Mouse (Mus musculus) lung, postnatal 0 days (tissue): ENCODE results near the gene 1700015G11Rik. TPM values are rescaled to one million over a fixed set of nuclear protein-coding genes. Genes with fewer than 3 reads are reported as not detected.

Source experiments
- ATAC-seq: fragments of 200-750 bp; cut with Nextera tagmentation; 2 replicates; pipeline ENCODE4 v1.8.0; 2017; ENCODE audit warnings: moderate library complexity
- DNase-seq: peaks from one replicate; pipeline ENCODE4 v3.0.0-alpha.2; 2016; ENCODE audit warnings: low spot score
- H3K27ac ChIP-seq: fragments of 300-500 bp; sonication (generic); 2 replicates; pipeline ENCODE4 v1.5.1; 2014; ENCODE audit warnings: antibody characterized with exemption, mild to moderate bottlenecking, low read length, mixed read lengths
- H3K27me3 ChIP-seq: fragments of 300-500 bp; sonication (generic); replicated peaks from 2 replicates; pipeline ENCODE4 v1.6.1; 2014; ENCODE audit warnings: low read length, mixed read lengths; ENCODE audit not compliant: insufficient read depth
- H3K36me3 ChIP-seq: fragments of 300-500 bp; sonication (generic); 2 replicates; pipeline ENCODE4 v1.6.1; 2014; ENCODE audit warnings: low read length, mixed read lengths; ENCODE audit not compliant: insufficient read depth
- H3K4me1 ChIP-seq: fragments of 300-500 bp; sonication (generic); 2 replicates; pipeline ENCODE4 v1.6.1; 2014; ENCODE audit warnings: antibody characterized with exemption, low read depth, low read length, mixed read lengths; ENCODE audit not compliant: insufficient read depth
- H3K4me2 ChIP-seq: fragments of 300-500 bp; sonication (generic); replicated peaks from 2 replicates; pipeline ENCODE4 v1.6.1; 2014; ENCODE audit warnings: low read depth, mild to moderate bottlenecking, low read length, moderate library complexity, mixed read lengths
- H3K4me3 ChIP-seq: fragments of 300-500 bp; sonication (generic); 2 replicates; pipeline ENCODE4 v1.5.1; 2014; ENCODE audit warnings: low read depth, low read length
- H3K9ac ChIP-seq: fragments of 300-500 bp; sonication (generic); replicated peaks from 2 replicates; pipeline ENCODE4 v1.6.1; 2014; ENCODE audit warnings: low read depth, mild to moderate bottlenecking
- H3K9me3 ChIP-seq: fragments of 300-500 bp; sonication (generic); 2 replicates; pipeline ENCODE4 v1.6.1; 2016; ENCODE audit warnings: low read length, mixed read lengths
- CTCF ChIP-seq: IDR thresholded peaks from 2 replicates; pipeline ENCODE4 v1.5.1; 2016; ENCODE audit warnings: antibody characterized with exemption, mild to moderate bottlenecking
- EP300 ChIP-seq: IDR thresholded peaks from 2 replicates; pipeline ENCODE4 v1.6.1; 2016; ENCODE audit warnings: antibody characterized with exemption, mild to moderate bottlenecking, control low read depth
- whole genome bisulfite sequencing: fragments of 180-500 bp; shearing (Covaris S2); extraction: QIAGEN DNeasy Blood & Tissue Kit; methylation state at CpG from one replicate; pipeline ENCODE4 v1.1.7; 2014; 5-methylcytosine and 5-hydroxymethylcytosine counted together
- polyA plus RNA-seq: library from polyadenylated mRNA; unstranded; fragments of >200 nt; fragmentation: Nextera tagmentation; extraction: Ambion mirVana; gene quantifications from 2 replicates; pipeline ENCODE4 v1.2.1, GENCODE M21; 2015

Gene 1700015G11Rik
- polyA plus RNA-seq, 1 experiment from 2014 or later, result not detected

- Histone ChIP-seq H3K27me3 (no peaks in the 10 kb centered on the region), H3K4me1 (no peaks in the 10 kb centered on the region), H3K36me3 (no peaks in the 10 kb centered on the region), H3K4me2 (no peak overlapping the region), H3K4me3 (no peak overlapping the region), H3K27ac (no peak overlapping the region), H3K9ac (no peak overlapping the region), H3K9me3 (no peaks in the 10 kb centered on the region)
- 65% methylated on average over 5 of the region's 5 CpGs for whole genome bisulfite sequencing
- DNase-seq (no peak), ATAC-seq (no peak)
- no peak for TF ChIP-seq EP300
- TF ChIP-seq CTCF, result no peak
Measured at GRCm38 (mm10) chr7:51973091-51973490, 42.4 kb downstream of the 1700015G11Rik start.

- DNase-seq (peak; percentile 49), ATAC-seq (no peak)
- Histone ChIP-seq H3K4me1 (no peaks in the 10 kb centered on the region), H3K4me2 (no peak overlapping the region), H3K9ac (no peak overlapping the region), H3K9me3 (no peaks in the 10 kb centered on the region), H3K27ac (no peak overlapping the region), H3K4me3 (no peak overlapping the region), H3K27me3 (no peaks in the 10 kb centered on the region), H3K36me3 (no peaks in the 10 kb centered on the region)
- TF ChIP-seq CTCF (peak; percentile 87), EP300 (no peak)
- 30% methylated on average over 6 of the region's 6 CpGs for whole genome bisulfite sequencing
Measured at GRCm38 (mm10) chr7:51972252-51972855, 43.2 kb downstream of the 1700015G11Rik start.

GRCm38 (mm10) chr7:51969379-51969778 lies 46.1 kb downstream of the 1700015G11Rik start:
- Histone ChIP-seq H3K27ac (no peak overlapping the region), H3K4me3 (no peak overlapping the region), H3K9ac (no peak overlapping the region), H3K27me3 (no peaks in the 10 kb centered on the region), H3K4me2 (no peak overlapping the region), H3K9me3 (no peaks in the 10 kb centered on the region), H3K4me1 (no peaks in the 10 kb centered on the region), H3K36me3 (no peaks in the 10 kb centered on the region)
- DNase-seq (no peak), ATAC-seq (no peak)
- no peak for TF ChIP-seq EP300
- TF ChIP-seq CTCF, result no peak

- H3K4me3 ChIP-seq, result no peak overlapping the region
- no peaks in the 10 kb centered on the region for H3K9me3 ChIP-seq
- no peaks in the 10 kb centered on the region for H3K4me1 ChIP-seq
- DNase-seq (no peak), ATAC-seq (no peak)
- no peaks in the 10 kb centered on the region for H3K36me3 ChIP-seq
- TF ChIP-seq EP300 (no peak), CTCF (no peak)
- no peaks in the 10 kb centered on the region for H3K27me3 ChIP-seq
- H3K27ac ChIP-seq, result no peak overlapping the region
- WGBS, result 72% methylated on average over 4 of the region's 4 CpGs
- H3K9ac ChIP-seq, result no peak overlapping the region
- no peak overlapping the region for H3K4me2 ChIP-seq
Measured at GRCm38 (mm10) chr7:51967581-51967980, 47.9 kb downstream of the 1700015G11Rik start.

- DNase-seq, result no peak
- H3K27ac ChIP-seq, result no peak overlapping the region
- H3K9me3 ChIP-seq, result no peaks in the 10 kb centered on the region
- no peak for ATAC-seq
- WGBS, result 84% methylated on average over 7 of the region's 7 CpGs
- no peak overlapping the region for H3K4me2 ChIP-seq
- TF ChIP-seq EP300, result no peak
- TF ChIP-seq CTCF, result no peak
- H3K9ac ChIP-seq, result no peak overlapping the region
- H3K4me1 ChIP-seq, result no peaks in the 10 kb centered on the region
- no peak overlapping the region for H3K4me3 ChIP-seq
- no peaks in the 10 kb centered on the region for H3K36me3 ChIP-seq
- no peaks in the 10 kb centered on the region for H3K27me3 ChIP-seq
Measured at GRCm38 (mm10) chr7:51964681-51965080, 50.8 kb downstream of the 1700015G11Rik start.

- H3K4me3 ChIP-seq, result no peak overlapping the region
- no peak overlapping the region for H3K4me2 ChIP-seq
- no peak for TF ChIP-seq EP300
- TF ChIP-seq CTCF, result no peak
- no peaks in the 10 kb centered on the region for H3K36me3 ChIP-seq
- no peaks in the 10 kb centered on the region for H3K9me3 ChIP-seq
- DNase-seq (no peak), ATAC-seq (no peak)
- no peak overlapping the region for H3K9ac ChIP-seq
- H3K27me3 ChIP-seq, result no peaks in the 10 kb centered on the region
- WGBS, result 78% methylated on average over 10 of the region's 10 CpGs
- no peak overlapping the region for H3K27ac ChIP-seq
- H3K4me1 ChIP-seq, result no peaks in the 10 kb centered on the region
Measured at GRCm38 (mm10) chr7:51962219-51962952, 53.1 kb downstream of the 1700015G11Rik start.

Other genes starting within 250 kb of the 1700015G11Rik start
- gene Gas2, start 153.7 kb downstream of the 1700015G11Rik start, polyA plus RNA-seq, result 4.0 and 4.6 TPM in 2 replicates
- gene Fancf, start 153.5 kb downstream of the 1700015G11Rik start, polyA plus RNA-seq, result 4.6 and 5.1 TPM in 2 replicates
- gene Svip, start 9.7 kb downstream of the 1700015G11Rik start, polyA plus RNA-seq, result 4.6 and 5.3 TPM in 2 replicates